In genomic region chr3:35929831-35930230, GRCm38 (mm10) we compare ENCODE assay signal across 8 mouse cellular contexts. TPM values are rescaled to one million over a fixed set of nuclear protein-coding genes. Genes with fewer than 3 reads are reported as not detected.
DNase-seq lines count a peak whose midpoint lies in the region; ATAC-seq and TF ChIP-seq lines count a peak whose summit lies in the region.
"Had no signal": no experiment of that assay in that cellular context is flagged by ENCODE, and none has a peak within 500 bp of the region (broad histone marks: within the 10 kb centered on the region; RNA-seq: fewer than 3 reads in every experiment).

No protein-coding gene starts in this region.

- no peak for DNase-seq in layer of hippocampus, adult 2 months (ENCODE audit: low spot score in 2 of 2)
- DNase-seq in layer of hippocampus, postnatal 25 days (ENCODE audit: extremely low spot score in 1 of 2, low spot score in 1 of 2): no peak
- DNase-seq in adipocyte (ENCODE audit: low spot score): peak; percentile 41
- DNase-seq in urinary bladder, postnatal 25 days (ENCODE audit: low spot score): no peak

- WGBS in liver, embryonic 16.5 days (ENCODE audit: insufficient replicate concordance): 7% methylated on average over 8 of the region's 8 CpGs

- peaks cover 49% of the 10 kb centered on the region for H3K4me1 ChIP-seq in liver, embryonic 16.5 days (ENCODE audit: control insufficient read depth, low read depth, low read length)

- no peak overlapping the region for H3K4me3 ChIP-seq in layer of hippocampus, adult 2 months
- peak overlapping the region; percentile 44 for H3K4me3 ChIP-seq in liver, embryonic 16.5 days (ENCODE audit: low read depth, low read length)
- H3K4me3 ChIP-seq: neural tube, embryonic 15.5 days had no signal

- TF ChIP-seq CTCF in layer of hippocampus, adult 2 months (conservative IDR thresholded peaks at IDR 0.05): no peak

- peak; percentile 38 for ATAC-seq in CD4-positive, CD25-positive, alpha-beta regulatory T cell, adult 4 months
- ATAC-seq in liver, embryonic 16.5 days (ENCODE audit: low read depth): no peak
- ATAC-seq in erythroid progenitor cell, adult 5-6 weeks (replicated peaks; ENCODE audit: low FRiP score, poor library complexity, severe bottlenecking): no peak

- no peaks in the 10 kb centered on the region for H3K9me3 ChIP-seq in liver, embryonic 16.5 days (replicated peaks; ENCODE audit: control insufficient read depth, low read length)
- H3K9me3 ChIP-seq: neural tube, embryonic 15.5 days had no signal

- H3K4me2 ChIP-seq in liver, embryonic 16.5 days (ENCODE audit: low read depth, low read length): peak overlapping the region; percentile 62
- H3K4me2 ChIP-seq: neural tube, embryonic 15.5 days had no signal

- peak overlapping the region; percentile 51 for H3K9ac ChIP-seq in liver, embryonic 16.5 days (ENCODE audit: low read depth, low read length)
- H3K9ac ChIP-seq: neural tube, embryonic 15.5 days had no signal

- H3K36me3 ChIP-seq in liver, embryonic 16.5 days (ENCODE audit: control insufficient read depth, insufficient read depth): no peaks in the 10 kb centered on the region

- H3K27me3 ChIP-seq in liver, embryonic 16.5 days (ENCODE audit: control insufficient read depth, insufficient read depth, low read depth, low read length): no peaks in the 10 kb centered on the region
- H3K27me3 ChIP-seq: neural tube, embryonic 15.5 days had no signal

- H3K27ac ChIP-seq in layer of hippocampus, adult 2 months: peak overlapping the region; percentile 39; the same call in 1 of the 2 replicates
- H3K27ac ChIP-seq in liver, embryonic 16.5 days (ENCODE audit: low read length): peak overlapping the region; percentile 80
- H3K27ac ChIP-seq: neural tube, embryonic 15.5 days had no signal

RNA-seq across cellular contexts. Expression of gene Dcun1d1, which starts 7.4 kb away (rescaled TPM):
- 10 to 100 TPM; 69.6 to 81.1 TPM for total RNA-seq in layer of hippocampus, adult 2 months (2021)
- 10 to 100 TPM; 65.0 to 72.9 TPM for total RNA-seq in layer of hippocampus, postnatal 25 days (2021)
- polyA plus RNA-seq in CD4-positive, CD25-positive, alpha-beta regulatory T cell, adult 4 months (2017; shearing (Covaris generic)): 100 to 1,000 TPM in 1 of 2 experiments, 10 to 100 TPM in 1; 95.9 to 129 TPM
- 82.0 and 86.8 TPM in 2 replicates for polyA plus RNA-seq in liver, embryonic 16.5 days (2015; fragmentation: Nextera tagmentation; extraction: Ambion mirVana)
- 114 and 132 TPM in 2 replicates for total RNA-seq in erythroid progenitor cell, adult 5-6 weeks (2015; ENCODE audit: low replicate concordance)
- total RNA-seq in erythroid progenitor cell, adult 5-6 weeks (2017; ENCODE audit: low replicate concordance): 152 and 181 TPM in 2 replicates
